Mouse (Mus musculus) embryonic stem cell, embryonic (primary cell): Measurements from ENCODE around the gene Dclk3.

Source experiments
- CTCF ChIA-PET, 4 experiments: fragments of 300-600 bp in 2 of 4; fragments of 350-600 bp in 2 of 4; sonication (Branson Sonifier 250); formaldehyde crosslinking; loops; one replicate each; lab custom pipeline; 2022; ENCODE audit warnings: inconsistent platforms in 2 of 4; lab: Charles Lee
- POLR2A ChIA-PET, 4 experiments: fragments of 300-600 bp in 2 of 4; fragments of 350-600 bp in 2 of 4; sonication (Branson Sonifier 250); formaldehyde crosslinking; loops; one replicate each; lab custom pipeline; 2022; ENCODE audit warnings: antibody characterized with exemption in 4 of 4, inconsistent platforms in 1 of 4; lab: Charles Lee

Dclk3 gene

DNA sequence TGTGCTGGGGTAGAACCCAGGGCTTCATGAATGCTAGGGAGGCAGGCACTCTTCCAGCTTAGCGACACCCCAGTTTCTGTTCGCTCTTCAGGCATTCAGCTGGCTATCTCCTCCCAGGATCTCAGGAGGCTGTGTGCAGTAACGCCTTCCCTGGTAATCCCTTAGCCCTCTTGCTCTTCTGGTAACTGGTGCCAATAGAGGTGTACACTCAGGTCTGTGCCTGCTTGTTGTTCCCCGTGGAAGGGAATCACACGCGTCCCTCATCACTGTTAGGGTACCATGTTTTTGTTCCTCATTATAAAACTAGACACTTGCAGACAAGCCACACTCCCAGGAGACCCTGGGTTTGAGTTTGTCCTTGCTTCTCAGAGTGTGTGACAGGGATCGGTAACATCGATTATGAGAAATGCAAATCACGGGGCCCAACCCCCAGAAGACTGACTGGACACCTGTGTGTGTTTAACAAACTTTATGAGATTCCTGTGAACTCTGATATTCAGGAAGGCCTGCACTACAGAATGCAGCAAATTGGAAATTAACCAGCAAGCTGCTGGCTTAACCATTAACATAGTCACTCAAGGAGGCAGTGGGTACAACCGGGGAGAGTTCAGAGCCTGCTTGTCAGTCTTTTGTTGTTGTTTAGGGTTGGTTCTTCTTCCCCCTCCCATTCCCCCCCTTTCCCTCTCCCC is 22.7 kb downstream of the Dclk3 start:
- ChIA-PET POLR2A (interaction anchor here in 2 of 4 experiments (0.6 to 0.7 kb wide), 2 partner anchors 12 to 177 kb away, joined by 3 to 4 read pairs; no protein-coding TSS in a partner anchor), CTCF (interaction anchor here in 2 of 4 experiments (0.6 kb wide), 3 partner anchors 22 to 110 kb away, joined by 3 to 6 read pairs (median 4); no protein-coding TSS in a partner anchor)

DNA sequence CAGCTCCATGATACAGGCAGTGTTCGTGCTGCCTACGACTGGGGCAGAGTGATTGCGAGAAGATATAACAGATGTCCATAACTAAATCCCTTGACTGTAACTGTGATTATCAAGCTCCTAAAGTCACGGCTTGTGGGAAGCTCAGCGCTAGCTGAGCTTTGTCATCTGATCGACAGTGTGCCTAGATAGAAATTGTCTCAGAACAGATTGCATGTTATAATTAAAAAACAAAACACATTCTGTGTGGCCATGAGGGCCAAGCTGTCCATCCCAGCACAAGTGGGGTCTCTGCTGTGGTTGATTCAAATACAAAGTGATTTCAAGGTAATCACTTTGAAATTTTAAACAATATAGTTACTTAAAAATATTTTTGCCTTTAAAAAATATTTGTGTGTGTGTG is 26.8 kb downstream of the Dclk3 start:
- ChIA-PET POLR2A (interaction anchor here in 1 of 4 experiments (0.8 kb wide), 1 partner anchor 527 kb away, joined by 3 read pairs; no protein-coding TSS in a partner anchor), CTCF (no interaction called here)

DNA sequence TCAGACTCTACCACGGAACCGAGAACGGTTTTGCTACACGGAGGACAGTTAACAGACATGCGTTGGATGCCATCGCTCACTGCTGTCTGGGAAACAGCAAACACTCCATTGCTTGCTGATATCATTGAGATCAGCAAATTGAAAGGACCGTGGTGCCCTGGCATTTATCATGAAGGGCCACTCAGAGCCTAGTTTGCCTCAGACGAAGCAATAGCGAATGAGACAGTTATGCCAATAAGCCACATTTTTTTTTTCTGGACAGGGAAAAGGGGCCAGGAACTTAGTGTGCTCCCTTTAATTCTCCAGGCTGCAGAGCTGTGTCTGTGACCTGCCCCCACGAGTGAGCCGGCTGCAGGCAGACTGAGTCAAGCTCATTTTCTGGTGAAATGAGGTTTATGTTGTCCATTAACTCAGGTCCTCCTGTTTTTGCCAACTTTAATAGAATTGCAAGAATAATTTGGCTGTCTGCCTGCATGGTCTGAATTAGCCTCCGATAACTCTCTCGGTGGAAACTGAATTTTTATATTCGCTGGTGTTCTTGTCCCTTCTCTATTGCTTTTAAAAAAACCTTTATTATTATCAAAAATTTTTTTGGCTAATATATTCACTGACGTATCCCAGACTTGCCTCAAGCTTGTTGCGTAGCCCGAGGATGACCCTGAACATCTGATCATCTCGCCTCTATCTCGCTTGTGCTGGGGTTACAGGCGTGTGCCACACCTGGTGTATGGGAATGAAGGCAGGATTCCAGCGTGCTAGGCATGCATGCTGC is 35.0 kb downstream of the Dclk3 start:
- POLR2A ChIA-PET, result no interaction called here
- CTCF ChIA-PET, result interaction anchor here in 1 of 4 experiments (1.1 kb wide), 1 partner anchor 98 kb away, joined by 3 read pairs; no protein-coding TSS in a partner anchor

DNA sequence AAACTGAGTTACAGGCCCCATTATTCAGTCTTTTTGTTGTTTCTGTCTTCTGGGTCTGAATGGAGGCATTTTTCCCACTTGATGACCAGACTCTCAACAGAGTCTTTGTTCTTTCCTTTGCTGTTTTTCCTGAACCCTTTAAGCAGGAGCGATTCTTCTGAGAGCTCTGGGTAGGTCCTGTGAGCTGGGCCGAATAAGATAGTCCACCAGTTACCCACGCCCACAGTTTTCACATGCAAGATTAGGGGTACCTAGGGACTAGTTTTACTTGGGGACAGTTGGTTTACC is 35.5 kb downstream of the Dclk3 start:
- POLR2A ChIA-PET, result no interaction called here
- CTCF ChIA-PET, result interaction anchor here in 1 of 4 experiments (1.1 kb wide), 1 partner anchor 97 kb away, joined by 3 read pairs; no protein-coding TSS in a partner anchor

DNA sequence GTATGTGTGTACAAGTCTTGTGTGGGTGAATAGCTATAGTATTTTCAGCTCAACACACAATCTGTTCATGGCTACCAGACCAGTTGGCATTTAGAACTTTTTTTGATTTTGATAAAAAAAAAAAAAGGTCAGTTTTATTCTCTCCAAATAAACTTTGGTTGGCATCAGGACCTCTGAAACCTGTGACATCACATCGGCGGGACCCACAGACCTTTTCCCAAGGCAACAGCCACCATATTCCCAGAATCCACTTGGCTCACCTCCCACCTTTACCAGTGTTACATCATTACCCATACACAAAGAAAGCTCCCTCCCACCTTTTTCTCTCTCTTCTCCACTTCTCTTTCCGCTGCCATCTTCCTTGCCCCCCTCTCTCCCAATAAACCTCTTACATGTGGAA is 36.4 kb downstream of the Dclk3 start:
- CTCF ChIA-PET, result interaction anchor here in 3 of 4 experiments (0.7 to 1.1 kb wide), 3 partner anchors 39 to 97 kb away, joined by 3 read pairs; no protein-coding TSS in a partner anchor

DNA sequence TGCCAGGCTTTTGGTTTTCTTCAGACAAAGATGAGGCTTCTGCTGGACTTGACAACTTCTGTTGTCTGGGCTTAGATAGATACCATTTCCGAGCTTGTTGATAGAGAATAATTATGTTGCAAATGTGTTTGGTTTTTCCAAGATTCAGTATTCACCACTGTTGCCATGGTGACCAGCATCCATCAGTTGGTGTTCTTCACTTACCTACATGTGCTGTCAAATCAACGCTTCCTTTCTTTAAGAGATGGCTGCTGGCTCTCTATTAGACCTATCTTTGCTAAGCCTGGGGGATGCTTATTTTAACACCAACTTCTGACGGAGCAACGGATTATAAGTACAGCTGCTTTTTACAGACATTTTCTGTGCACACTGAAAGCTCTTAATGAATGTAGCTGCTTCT is 37.1 kb downstream of the Dclk3 start:
- ChIA-PET CTCF (no interaction called here), POLR2A (interaction anchor here in 1 of 4 experiments (0.5 to 1.4 kb wide), 2 partner anchors 11 to 1601 kb away, joined by 3 read pairs; partner anchors contain the start of gene Cdc25a)

More for the DNA sequence above, 36.4 kb downstream of the Dclk3 start:
- POLR2A ChIA-PET, result no interaction called here

DNA sequence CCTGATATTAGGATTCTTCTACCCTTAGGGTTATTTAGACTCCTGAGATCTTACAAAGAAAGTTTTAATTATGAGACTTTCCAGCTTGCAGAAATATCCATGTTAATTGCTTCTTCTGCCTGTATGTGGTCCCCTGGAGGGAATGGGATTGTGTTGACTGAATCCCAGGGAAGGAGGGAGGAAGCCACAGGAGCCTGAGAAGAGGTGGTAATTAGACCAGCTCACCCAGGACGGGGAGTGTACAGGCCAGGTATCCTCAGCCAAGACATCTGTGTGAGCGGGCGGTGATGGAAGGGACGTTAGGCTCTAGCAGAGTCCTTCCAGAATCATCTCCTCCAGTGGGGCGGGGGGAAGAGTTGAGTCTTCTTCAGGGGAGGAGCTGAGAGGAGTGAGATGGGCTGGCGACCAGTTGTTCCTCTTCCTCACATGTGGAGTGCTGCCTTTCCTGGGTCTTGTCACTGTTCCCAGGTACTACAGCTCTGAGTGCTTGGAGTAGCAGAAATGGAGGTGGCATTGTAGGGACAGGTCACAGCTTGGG is 37.7 kb downstream of the Dclk3 start:
- ChIA-PET CTCF (interaction anchor here in 1 of 4 experiments (1.5 to 1.7 kb wide), 2 partner anchors 8 to 120 kb away, joined by 3 to 5 read pairs; no protein-coding TSS in a partner anchor), POLR2A (interaction anchor here in 1 of 4 experiments (0.5 to 1.4 kb wide), 2 partner anchors 10 to 1601 kb away, joined by 3 read pairs; partner anchors contain the start of gene Cdc25a)

DNA sequence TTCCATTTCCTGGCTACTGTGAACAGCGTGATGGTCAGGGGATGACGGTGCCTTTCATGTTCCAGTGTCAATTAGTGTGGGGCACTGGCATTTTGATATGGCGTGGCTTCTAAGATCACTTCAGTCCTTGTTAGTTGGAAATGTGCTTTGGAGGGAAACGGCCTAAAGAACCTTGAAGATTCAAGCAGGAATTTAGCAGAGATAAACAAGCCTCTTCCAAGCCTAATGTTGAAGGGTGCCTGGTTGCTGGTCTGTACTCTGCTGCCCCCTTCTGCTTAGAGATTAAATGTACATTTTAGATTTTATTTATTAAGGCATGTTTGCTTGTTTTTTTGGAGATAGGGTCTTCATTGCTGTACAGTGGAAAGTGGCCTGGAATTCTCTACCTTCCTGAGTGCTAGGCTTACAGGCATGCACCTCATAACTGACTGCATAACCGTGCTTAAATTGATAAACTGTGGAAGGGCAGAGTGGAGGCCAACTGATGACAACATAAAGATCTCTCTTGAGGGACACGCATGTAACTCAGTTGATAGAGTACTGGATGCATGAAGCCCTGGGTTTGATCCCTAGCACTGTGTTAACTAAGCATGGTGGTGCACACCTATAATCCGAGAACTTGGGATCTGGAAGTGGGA is 40.1 kb downstream of the Dclk3 start:
- ChIA-PET POLR2A (no interaction called here), CTCF (interaction anchor here in 3 of 4 experiments (0.9 to 1.9 kb wide), 4 partner anchors 11 to 189 kb away, joined by 3 to 5 read pairs (median 4); no protein-coding TSS in a partner anchor)

DNA sequence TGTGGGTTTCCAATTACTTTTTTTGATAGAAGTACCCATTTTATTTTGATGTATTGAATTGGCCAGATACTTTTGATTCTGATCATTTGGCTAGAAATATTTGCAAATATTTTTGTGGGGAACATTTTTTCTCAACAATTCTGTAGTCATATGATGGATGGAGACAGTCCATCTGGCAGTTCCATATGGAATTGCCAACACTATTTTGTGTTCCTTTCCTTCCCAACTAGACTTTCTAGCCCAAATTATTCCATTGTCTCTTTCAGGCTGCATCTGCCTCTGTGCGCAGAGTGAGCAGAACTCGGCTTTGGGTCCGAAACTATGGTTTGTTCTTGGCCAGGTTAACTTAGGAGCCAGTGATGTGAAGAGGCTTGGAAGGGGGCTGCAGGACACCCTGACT is 42.1 kb downstream of the Dclk3 start:
- ChIA-PET POLR2A (no interaction called here), CTCF (interaction anchor here in 1 of 4 experiments (1.9 kb wide), 1 partner anchor 191 kb away, joined by 5 read pairs; no protein-coding TSS in a partner anchor)

DNA sequence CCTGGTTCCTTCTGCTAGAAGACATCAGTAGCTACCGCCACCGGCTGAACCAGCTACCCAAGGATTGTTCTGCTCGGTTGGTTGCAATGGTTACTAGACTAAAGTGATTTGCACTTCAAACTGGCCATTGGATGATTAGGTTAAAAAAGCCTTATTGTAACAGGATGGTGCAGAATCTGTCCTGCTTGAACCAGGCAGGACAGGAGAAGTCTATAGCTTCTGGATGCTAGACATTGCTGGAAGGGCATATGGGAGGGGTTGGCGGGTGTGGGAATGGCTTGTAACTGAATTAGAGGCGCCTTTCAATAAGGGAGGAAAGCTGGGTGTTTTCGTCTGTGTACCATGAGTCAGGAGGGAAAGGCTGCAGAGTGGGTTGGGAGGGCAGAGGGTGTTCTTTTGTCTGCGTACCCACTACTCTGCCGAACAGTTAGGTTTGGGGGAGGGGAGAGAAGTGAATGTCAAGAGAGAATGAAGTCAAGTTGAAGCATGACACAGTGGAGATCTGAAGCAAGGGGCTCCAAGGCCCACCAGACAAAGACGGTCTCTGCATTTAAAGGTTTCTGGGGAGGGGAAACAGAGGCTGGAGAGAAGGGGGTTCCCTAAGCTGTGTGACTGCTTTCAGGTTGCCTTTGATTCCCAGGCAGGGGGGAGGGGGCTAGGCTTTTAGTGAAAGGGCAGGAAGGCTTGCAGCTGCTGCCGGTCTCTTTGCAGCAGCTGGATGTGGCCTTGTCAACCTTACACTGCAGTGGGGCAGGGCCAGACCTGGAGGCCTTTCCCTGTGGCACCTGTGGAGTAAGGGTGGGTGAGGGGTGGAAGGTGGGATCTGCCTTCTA is 48.0 kb downstream of the Dclk3 start:
- CTCF ChIA-PET, result interaction anchor here in 2 of 4 experiments (0.7 to 1.9 kb wide), 12 partner anchors 9 to 1669 kb away, joined by 3 to 13 read pairs (median 4); no protein-coding TSS in a partner anchor
- POLR2A ChIA-PET, result interaction anchor here in 3 of 4 experiments (0.8 to 2.1 kb wide), 23 partner anchors 10 to 539 kb away, joined by 3 to 13 read pairs (median 4); partner anchors contain the start of genes Dclk3 (in 1 of the 3), Epm2aip1 (in 1 of the 3) and Mlh1 (in 1 of the 3)

DNA sequence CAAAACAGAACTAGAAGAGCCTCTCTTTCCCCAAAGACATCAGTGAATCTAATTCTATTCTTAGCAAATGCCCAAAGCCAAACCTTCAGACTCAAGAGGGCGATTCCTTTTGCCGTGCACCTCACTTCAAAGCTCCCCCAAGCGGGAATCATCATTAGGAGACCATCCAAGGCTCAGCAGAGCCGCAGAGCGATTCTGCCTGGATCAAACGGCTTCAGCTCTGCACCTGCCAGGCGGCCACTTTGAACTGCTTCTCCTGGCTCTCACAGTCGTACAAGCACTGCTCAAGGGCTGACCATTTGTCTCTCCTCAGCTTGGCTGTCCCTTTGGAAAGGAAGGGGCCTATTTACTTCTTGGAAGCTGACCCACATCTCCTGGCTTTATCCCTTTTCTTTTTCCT is 51.7 kb downstream of the Dclk3 start:
- ChIA-PET POLR2A (interaction anchor here in 2 of 4 experiments (1.2 to 1.3 kb wide), 2 partner anchors 15 to 30 kb away, joined by 3 read pairs; no protein-coding TSS in a partner anchor), CTCF (interaction anchor here in 2 of 4 experiments (1.1 to 1.9 kb wide), 4 partner anchors 18 to 428 kb away, joined by 3 to 8 read pairs (median 5); no protein-coding TSS in a partner anchor)

DNA sequence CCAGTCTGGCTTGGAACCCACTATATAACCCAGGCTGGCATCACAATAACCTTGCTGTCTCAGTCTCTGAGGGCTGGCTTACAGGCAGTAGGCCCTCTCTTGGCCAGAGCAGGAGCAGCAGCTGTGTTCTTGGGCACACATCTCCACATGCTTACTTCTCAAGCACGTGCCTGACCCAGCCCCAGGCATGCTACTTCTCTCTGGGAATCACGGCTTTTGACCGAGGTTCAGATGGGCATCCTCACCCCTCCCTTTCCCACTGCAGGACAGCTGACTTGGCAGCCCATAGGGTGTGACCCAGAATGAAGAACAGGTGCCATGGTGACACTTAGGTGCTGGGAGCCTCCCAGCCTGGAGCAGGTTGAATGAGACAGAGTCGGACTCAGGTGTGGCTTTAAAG is 52.4 kb downstream of the Dclk3 start:
- ChIA-PET CTCF (interaction anchor here in 2 of 4 experiments (0.7 to 1.3 kb wide), 3 partner anchors 135 to 428 kb away, joined by 3 to 8 read pairs (median 5); no protein-coding TSS in a partner anchor), POLR2A (no interaction called here)

DNA sequence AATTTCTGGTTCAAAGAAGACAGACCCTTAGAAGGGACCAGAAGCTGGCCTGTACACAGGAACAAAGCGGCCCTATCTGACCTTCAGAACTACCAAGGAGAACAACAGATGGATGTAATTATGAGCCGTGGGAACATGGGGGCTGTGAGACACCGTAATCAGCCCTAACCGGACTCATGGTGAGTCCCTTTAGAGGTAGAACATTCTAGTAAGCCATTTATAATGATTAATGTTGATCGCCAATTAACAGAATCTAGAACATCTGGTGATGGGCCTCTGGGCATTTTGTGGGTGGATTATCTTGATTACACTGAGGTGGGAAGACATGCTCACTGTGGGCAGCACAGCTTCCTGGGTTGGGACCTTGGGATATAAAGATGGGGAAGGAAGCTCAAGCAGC is 54.6 kb downstream of the Dclk3 start:
- CTCF ChIA-PET, result interaction anchor here in 3 of 4 experiments (0.7 to 8.0 kb wide), 3 partner anchors 424 to 425 kb away, joined by 3 to 146 read pairs (median 139); no protein-coding TSS in a partner anchor
- POLR2A ChIA-PET, result no interaction called here

DNA sequence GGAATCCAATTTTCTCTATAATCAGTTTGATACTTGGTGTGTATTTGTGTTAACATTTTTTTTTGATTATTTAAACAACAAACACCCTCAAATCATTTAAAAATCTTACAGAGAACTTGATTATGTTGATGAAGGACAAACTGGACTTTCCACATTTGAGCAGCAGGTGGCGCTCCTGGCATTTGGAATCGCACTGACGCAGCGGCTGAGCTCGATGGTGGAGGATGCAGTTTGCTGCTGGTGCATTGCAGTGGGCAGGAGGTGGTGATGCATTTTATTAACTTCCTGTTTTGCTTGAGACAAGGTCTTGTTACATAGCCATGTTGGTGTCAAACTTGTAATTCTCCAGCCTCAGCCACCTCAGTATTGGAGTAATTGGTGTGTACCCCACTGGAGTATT is 56.7 kb downstream of the Dclk3 start:
- POLR2A ChIA-PET, result interaction anchor here in 1 of 4 experiments (1.6 kb wide), 1 partner anchor 27 kb away, joined by 4 read pairs; no protein-coding TSS in a partner anchor
- CTCF ChIA-PET, result interaction anchor here (0.5 to 8.0 kb wide), 33 partner anchors 9 to 498 kb away, joined by 3 to 146 read pairs (median 4); no protein-coding TSS in a partner anchor

DNA sequence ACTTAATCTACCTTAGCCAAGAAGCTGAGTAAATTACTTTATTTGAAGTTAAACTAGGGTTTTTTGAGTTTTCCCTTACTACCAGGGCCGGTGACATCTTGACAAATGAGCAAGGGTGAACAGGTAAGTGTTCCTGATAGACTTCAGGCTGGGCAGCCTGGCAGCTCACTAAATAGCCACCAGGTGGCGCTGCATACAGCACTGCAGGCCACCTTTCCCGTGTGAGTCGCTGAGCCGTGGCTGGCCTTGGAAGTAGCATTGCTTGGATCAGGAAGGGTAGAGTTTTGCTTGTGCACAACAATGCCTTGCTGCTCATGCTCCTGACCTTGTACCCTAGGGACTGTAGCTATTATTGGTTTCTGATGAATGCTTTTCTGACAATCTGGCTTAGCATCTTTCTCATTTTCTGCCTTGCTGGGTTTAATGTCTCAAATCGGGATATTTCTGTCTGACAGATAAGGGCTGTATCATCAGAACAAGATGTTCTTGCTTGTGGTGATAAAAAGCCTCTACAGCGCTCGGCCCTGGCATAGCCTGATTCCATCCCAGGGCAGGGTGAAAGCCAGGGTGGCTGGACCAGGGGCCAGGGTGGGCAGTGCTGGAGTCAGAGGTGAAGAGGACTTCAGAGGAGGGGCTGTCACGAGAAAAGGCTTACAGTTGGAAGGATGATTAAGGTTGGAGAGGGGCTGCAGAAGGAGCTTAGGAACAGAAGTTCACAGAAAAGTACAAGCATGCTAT is 58.4 kb downstream of the Dclk3 start:
- CTCF ChIA-PET, result interaction anchor here (0.5 to 8.0 kb wide), 36 partner anchors 9 to 1944 kb away, joined by 3 to 146 read pairs (median 4); no protein-coding TSS in a partner anchor
- POLR2A ChIA-PET, result interaction anchor here in 1 of 4 experiments (0.6 to 1.2 kb wide), 3 partner anchors 26 to 422 kb away, joined by 3 read pairs; no protein-coding TSS in a partner anchor

DNA sequence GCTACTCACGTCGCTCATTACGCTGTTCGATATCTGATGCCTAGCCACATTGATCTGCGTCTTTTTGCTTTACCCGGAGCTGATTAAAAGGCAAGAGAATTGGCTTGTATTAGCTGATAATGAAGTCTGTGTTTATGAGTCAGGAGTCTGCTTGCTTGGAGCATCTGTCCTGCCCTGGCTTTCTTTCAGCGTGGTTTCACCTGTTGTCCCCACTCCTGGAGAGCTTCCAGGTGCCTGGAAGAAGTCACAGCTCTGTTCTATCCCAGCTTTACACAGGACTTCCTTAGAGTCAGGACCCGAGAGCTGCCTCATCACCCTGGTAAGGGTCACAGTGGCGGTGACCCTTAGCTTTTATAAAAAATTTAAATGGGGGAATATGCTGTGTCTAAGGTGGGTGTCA is 61.3 kb downstream of the Dclk3 start:
- POLR2A ChIA-PET, result interaction anchor here in 1 of 4 experiments (1.2 kb wide), 1 partner anchor 14 kb away, joined by 3 read pairs; no protein-coding TSS in a partner anchor
- CTCF ChIA-PET, result interaction anchor here in 3 of 4 experiments (1.0 to 8.0 kb wide), 3 partner anchors 417 to 418 kb away, joined by 4 to 139 read pairs (median 5); no protein-coding TSS in a partner anchor
